ENCODE assay signal across 31 mouse cellular contexts in the genomic region with DNA sequence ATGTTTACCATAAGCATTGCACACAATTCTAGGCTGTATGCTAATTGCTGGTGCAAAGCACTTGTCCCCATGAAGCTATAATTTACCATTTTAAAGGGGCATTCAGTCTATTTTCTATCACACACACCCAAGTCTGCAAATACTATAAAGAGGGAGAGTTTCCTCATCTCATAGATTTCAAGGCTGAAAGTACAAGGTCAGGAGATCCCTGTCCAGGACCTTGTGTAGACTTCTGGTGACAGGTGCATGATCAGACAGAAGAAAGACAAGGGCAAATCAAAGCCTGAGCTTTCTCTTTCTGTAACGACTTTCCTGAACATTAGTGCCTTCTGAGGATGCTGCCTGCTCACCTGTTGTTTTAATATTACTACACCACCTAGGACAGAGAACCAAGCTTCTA.
"Had no signal": no experiment of that assay in that cellular context is flagged by ENCODE, and none has a peak within 500 bp of the region (broad histone marks: within the 10 kb centered on the region; RNA-seq: fewer than 3 reads in every experiment).

No protein-coding gene starts in this region.

- H3K4me3 ChIP-seq: limb, embryonic 10.5 days; limb, embryonic 12.5 days; limb, embryonic 13.5 days; limb, embryonic 15.5 days; liver, embryonic 12.5 days; liver, embryonic 13.5 days; liver, embryonic 15.5 days; lung, embryonic 15.5 days; megakaryocyte, embryonic 14.5 days; midbrain, embryonic 10.5 days; midbrain, embryonic 12.5 days; midbrain, embryonic 13.5 days; midbrain, embryonic 15.5 days; myocyte; neural tube, embryonic 12.5 days had no signal

- H3K27me3 ChIP-seq: limb, embryonic 12.5 days; limb, embryonic 13.5 days; limb, embryonic 15.5 days; liver, embryonic 12.5 days; liver, embryonic 13.5 days; liver, embryonic 15.5 days; lung, embryonic 15.5 days; megakaryocyte, embryonic 14.5 days; midbrain, embryonic 12.5 days; midbrain, embryonic 13.5 days; midbrain, embryonic 15.5 days; neural tube, embryonic 12.5 days had no signal

- H3K9me3 ChIP-seq: limb, embryonic 10.5 days; limb, embryonic 12.5 days; limb, embryonic 13.5 days; limb, embryonic 15.5 days; liver, embryonic 12.5 days; liver, embryonic 15.5 days; lung, embryonic 15.5 days; midbrain, embryonic 10.5 days; midbrain, embryonic 12.5 days; midbrain, embryonic 13.5 days; midbrain, embryonic 15.5 days; neural tube, embryonic 12.5 days had no signal

- H3K4me2 ChIP-seq: limb, embryonic 12.5 days; limb, embryonic 13.5 days; limb, embryonic 15.5 days; liver, embryonic 11.5 days; liver, embryonic 12.5 days; liver, embryonic 13.5 days; liver, embryonic 15.5 days; lung, embryonic 14.5 days; lung, embryonic 15.5 days; midbrain, embryonic 11.5 days; midbrain, embryonic 12.5 days; midbrain, embryonic 13.5 days; midbrain, embryonic 15.5 days; neural tube, embryonic 12.5 days had no signal

- H3K4me1 ChIP-seq: limb, embryonic 10.5 days; limb, embryonic 12.5 days; limb, embryonic 13.5 days; limb, embryonic 15.5 days; liver, embryonic 12.5 days; liver, embryonic 13.5 days; liver, embryonic 15.5 days; lung, embryonic 15.5 days; megakaryocyte, embryonic 14.5 days; midbrain, embryonic 10.5 days; midbrain, embryonic 13.5 days; midbrain, embryonic 15.5 days; neural tube, embryonic 12.5 days had no signal

- H3K36me3 ChIP-seq: limb, embryonic 10.5 days; limb, embryonic 12.5 days; limb, embryonic 13.5 days; limb, embryonic 15.5 days; liver, embryonic 12.5 days; liver, embryonic 13.5 days; liver, embryonic 15.5 days; lung, embryonic 15.5 days; midbrain, embryonic 10.5 days; midbrain, embryonic 12.5 days; midbrain, embryonic 13.5 days; midbrain, embryonic 15.5 days; neural tube, embryonic 12.5 days had no signal

- H3K9ac ChIP-seq: limb, embryonic 12.5 days; limb, embryonic 13.5 days; limb, embryonic 15.5 days; liver, embryonic 12.5 days; liver, embryonic 13.5 days; liver, embryonic 14.5 days; liver, embryonic 15.5 days; liver, postnatal 0 days; lung, embryonic 14.5 days; lung, embryonic 15.5 days; midbrain, embryonic 12.5 days; midbrain, embryonic 13.5 days; midbrain, embryonic 15.5 days; neural tube, embryonic 12.5 days had no signal

- DNase-seq: left cerebral cortex, postnatal 4 days; liver; liver, embryonic 13.5 days; liver, postnatal 0 days; lung, adult 18-20 months; lung, adult 2 months; lung, embryonic 14.5 days; lung, postnatal 10 days; lung, postnatal 14 days; lung, postnatal 36 days; midbrain, embryonic 14.5 days had no signal

- H3K27ac ChIP-seq: limb, embryonic 10.5 days; limb, embryonic 12.5 days; limb, embryonic 13.5 days; limb, embryonic 15.5 days; liver, embryonic 12.5 days; liver, embryonic 13.5 days; liver, embryonic 14.5 days; liver, embryonic 15.5 days; lung, embryonic 15.5 days; macrophage; midbrain, embryonic 10.5 days; midbrain, embryonic 12.5 days; midbrain, embryonic 13.5 days; midbrain, embryonic 15.5 days; neural tube, embryonic 12.5 days had no signal

- ATAC-seq: liver, embryonic 12.5 days; liver, postnatal 0 days; lung, postnatal 0 days; midbrain, embryonic 13.5 days; midbrain, embryonic 15.5 days; midbrain, embryonic 16.5 days had no signal
